Comparison of ENCODE assay signal across 26 mouse cellular contexts in the genomic region with DNA sequence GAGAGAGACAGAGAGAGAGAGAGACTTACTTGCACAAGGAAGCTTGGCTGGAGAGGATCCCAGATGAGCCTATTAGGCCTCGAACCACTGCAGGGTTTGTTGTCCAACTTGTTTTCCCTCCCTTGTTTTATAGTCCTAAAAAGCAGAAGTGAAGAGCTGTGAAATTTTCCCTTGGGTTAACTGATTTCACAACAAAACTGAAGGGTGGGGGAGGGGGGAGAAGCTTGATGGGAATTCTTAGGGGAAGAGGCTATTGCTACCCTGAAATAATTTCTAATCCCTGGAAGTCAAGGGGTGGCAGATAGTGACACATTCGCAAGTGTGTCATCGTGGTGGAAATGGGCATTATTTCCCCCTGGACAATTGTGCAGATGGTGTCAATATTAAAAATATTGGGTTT. TPM values are rescaled to one million over a fixed set of nuclear protein-coding genes. Genes with fewer than 3 reads are reported as not detected.
DNase-seq lines count a peak whose midpoint lies in the region; ATAC-seq and TF ChIP-seq lines count a peak whose summit lies in the region.
"Had no signal": no experiment of that assay in that cellular context is flagged by ENCODE, and none has a peak within 500 bp of the region (broad histone marks: within the 10 kb centered on the region; RNA-seq: fewer than 3 reads in every experiment).

A gene (minus strand): TSS at position 101 of the 400 bp plus-strand sequence.

- WGBS in liver, embryonic 11.5 days = 75% methylated on average over 3 of the region's 3 CpGs
- 67% methylated on average over 3 of the region's 3 CpGs for WGBS in liver, postnatal 0 days (ENCODE audit: insufficient replicate concordance)
- 51% methylated on average over 3 of the region's 3 CpGs for WGBS in bone marrow, adult 2 months

- H3K9ac ChIP-seq in liver, embryonic 11.5 days (ENCODE audit: low read depth, low read length) = no peak within 1 kb of the TSS
- no peak within 1 kb of the TSS for H3K9ac ChIP-seq in liver, postnatal 0 days (replicated peaks)
- H3K9ac ChIP-seq: hindbrain, embryonic 12.5 days; liver, embryonic 15.5 days; midbrain, embryonic 12.5 days; neural tube, embryonic 12.5 days had no signal

- no peaks in the 10 kb centered on the region for H3K27me3 ChIP-seq in liver, embryonic 11.5 days (replicated peaks; ENCODE audit: control insufficient read depth, insufficient read depth, low read length)
- H3K27me3 ChIP-seq in liver, postnatal 0 days (ENCODE audit: insufficient read depth, low read length) = no peaks in the 10 kb centered on the region
- H3K27me3 ChIP-seq: hindbrain, embryonic 12.5 days; liver, embryonic 15.5 days; midbrain, embryonic 12.5 days; neural tube, embryonic 12.5 days had no signal

- peak within 1 kb of the TSS; percentile 27 for H3K4me2 ChIP-seq in liver, embryonic 11.5 days
- H3K4me2 ChIP-seq in liver, postnatal 0 days (ENCODE audit: low read depth, low read length) = no peak within 1 kb of the TSS
- H3K4me2 ChIP-seq: heart, embryonic 11.5 days; hindbrain, embryonic 12.5 days; liver, embryonic 15.5 days; midbrain, embryonic 12.5 days; neural tube, embryonic 12.5 days had no signal

- TF ChIP-seq EP300 in liver, postnatal 0 days (IDR thresholded peaks at IDR 0.05; ENCODE audit: low read depth) = no peak

- no peaks in the 10 kb centered on the region for H3K9me3 ChIP-seq in liver, embryonic 11.5 days (ENCODE audit: control insufficient read depth, low read length)
- H3K9me3 ChIP-seq in liver, postnatal 0 days (ENCODE audit: low read length) = no peaks in the 10 kb centered on the region
- H3K9me3 ChIP-seq: hindbrain, embryonic 12.5 days; liver, embryonic 15.5 days; midbrain, embryonic 12.5 days; neural tube, embryonic 12.5 days had no signal

- no peak within 1 kb of the TSS for H3K27ac ChIP-seq in liver, embryonic 11.5 days (ENCODE audit: low read depth, low read length)
- H3K27ac ChIP-seq in liver, postnatal 0 days (ENCODE audit: low read depth) = no peak within 1 kb of the TSS
- no peak within 1 kb of the TSS for H3K27ac ChIP-seq in bone marrow, adult 2 months (ENCODE audit: control insufficient read depth, insufficient read depth, low read depth, low read length, poor library complexity)
- H3K27ac ChIP-seq: hindbrain, embryonic 12.5 days; layer of hippocampus, adult 2 months; liver, embryonic 15.5 days; midbrain, embryonic 12.5 days; neural tube, embryonic 12.5 days; stomach, postnatal 0 days had no signal

- ATAC-seq in liver, embryonic 11.5 days (replicated peaks; ENCODE audit: low FRiP score) = no peak
- ATAC-seq in liver, postnatal 0 days = no peak
- peak; percentile 32 for ATAC-seq in megakaryocyte, adult 5-6 weeks (ENCODE audit: poor library complexity, severe bottlenecking)

- no peak within 1 kb of the TSS for H3K4me3 ChIP-seq in liver, embryonic 11.5 days (ENCODE audit: low read depth, low read length)
- H3K4me3 ChIP-seq in liver, postnatal 0 days (ENCODE audit: low read depth, low read length) = no peak within 1 kb of the TSS
- peak within 1 kb of the TSS; percentile 31 for H3K4me3 ChIP-seq in bone marrow, adult 2 months (replicated peaks; ENCODE audit: control insufficient read depth, low read depth, low read length)
- H3K4me3 ChIP-seq: hindbrain, embryonic 12.5 days; layer of hippocampus, adult 2 months; liver, embryonic 15.5 days; midbrain, embryonic 12.5 days; neural tube, embryonic 12.5 days had no signal

- TF ChIP-seq POLR2A in bone marrow, adult 2 months (IDR thresholded peaks at IDR 0.05; ENCODE audit: borderline replicate concordance, control insufficient read depth, low read depth, low read length) = no peak

- H3K36me3 ChIP-seq in liver, embryonic 11.5 days (ENCODE audit: control insufficient read depth, insufficient read depth, low read length) = no peaks in the 10 kb centered on the region
- H3K36me3 ChIP-seq in liver, postnatal 0 days (replicated peaks; ENCODE audit: insufficient read depth, low read length) = no peaks in the 10 kb centered on the region
- H3K36me3 ChIP-seq: hindbrain, embryonic 12.5 days; liver, embryonic 15.5 days; midbrain, embryonic 12.5 days; neural tube, embryonic 12.5 days had no signal

- DNase-seq in liver, embryonic 11.5 days (ENCODE audit: low spot score) = no peak
- DNase-seq in liver, postnatal 0 days = no peak
- no peak for DNase-seq in gastrocnemius, postnatal 4 days (ENCODE audit: low spot score in 2 of 2)
- no peak for DNase-seq in adrenal gland, postnatal 4 days (ENCODE audit: low spot score in 2 of 2)
- no peak for DNase-seq in ovary, postnatal 10 days (ENCODE audit: low spot score)
- DNase-seq: adrenal gland, postnatal 25 days; cerebellum, adult 11-12 months; cerebellum, postnatal 10 days; gastrocnemius, postnatal 25 days; kidney, adult 11 months; kidney, postnatal 10 days; thymus, adult 2 months; thymus, postnatal 4 days had no signal

- TF ChIP-seq CTCF in liver, postnatal 0 days (IDR thresholded peaks at IDR 0.05; ENCODE audit: low read depth) = no peak
- no peak for TF ChIP-seq CTCF in bone marrow, adult 2 months (IDR thresholded peaks at IDR 0.05; ENCODE audit: control insufficient read depth, insufficient read depth, low read length)

- H3K4me1 ChIP-seq in liver, embryonic 11.5 days (replicated peaks; ENCODE audit: control insufficient read depth, insufficient read depth, low read length) = 0 out of 2 replicates have a peak, but pooled peaks cover 2% of the 10 kb centered on the region
- H3K4me1 ChIP-seq in liver, postnatal 0 days (ENCODE audit: insufficient read depth) = no peaks in the 10 kb centered on the region
- H3K4me1 ChIP-seq in bone marrow, adult 2 months (ENCODE audit: control insufficient read depth, insufficient read depth, low read length) = peaks cover 2% of the 10 kb centered on the region; the same call in 1 of the 2 replicates
- H3K4me1 ChIP-seq: hindbrain, embryonic 12.5 days; midbrain, embryonic 12.5 days; neural tube, embryonic 12.5 days had no signal

RNA-seq across cellular contexts. Expression of the gene that starts here (rescaled TPM):
- polyA plus RNA-seq in liver, embryonic 11.5 days (2014; fragmentation: Nextera tagmentation; extraction: Ambion mirVana) = 0.25 and 0.66 TPM in 2 replicates
- 1.3 TPM in 2 replicates for polyA plus RNA-seq in liver, postnatal 0 days (2015; fragmentation: Nextera tagmentation; extraction: Ambion mirVana)
- 4.3 and 10.5 TPM in 2 replicates for polyA plus RNA-seq in bone marrow, adult 2 months (2011; ENCODE audit: insufficient read depth, insufficient read length, low replicate concordance, missing spikeins)
- 25.9 and 27.7 TPM in 2 replicates for total RNA-seq in megakaryocyte, adult 5-6 weeks (2015)
- total RNA-seq in megakaryocyte, adult 5-6 weeks (2017) = 15.8 and 16.8 TPM in 2 replicates
- under 1 TPM in 1 of 2 experiments, not detected in 1; 0.52 TPM for total RNA-seq in gastrocnemius, postnatal 4 days (2021)
- total RNA-seq in adrenal gland, postnatal 4 days (2021) = under 1 TPM; 0.23 to 0.67 TPM
- total RNA-seq: adrenal gland, postnatal 25 days; gastrocnemius, postnatal 25 days; heart, postnatal 25 days; layer of hippocampus, adult 2 months; layer of hippocampus, postnatal 25 days had no signal
- polyA plus RNA-seq: forebrain, embryonic 11.5 days; heart, embryonic 11.5 days; hindbrain, embryonic 12.5 days; lung, embryonic 16.5 days; midbrain, embryonic 12.5 days; neural tube, embryonic 12.5 days had no signal

Comparison
In these comparisons a context has a peak if more than half of its experiments do, and no peak if none do; other contexts are left out.
1. RNA of the gene that starts here (total RNA-seq): 15.8 to 27.7 TPM in megakaryocyte, adult 5-6 weeks; 0.23 to 0.67 TPM in adrenal gland, postnatal 4 days and 0.52 TPM in gastrocnemius, postnatal 4 days; every median in the first group is over 10 times any median in the second.